Mouse (Mus musculus): ENCODE results near the gene Pdia5.

DNA sequence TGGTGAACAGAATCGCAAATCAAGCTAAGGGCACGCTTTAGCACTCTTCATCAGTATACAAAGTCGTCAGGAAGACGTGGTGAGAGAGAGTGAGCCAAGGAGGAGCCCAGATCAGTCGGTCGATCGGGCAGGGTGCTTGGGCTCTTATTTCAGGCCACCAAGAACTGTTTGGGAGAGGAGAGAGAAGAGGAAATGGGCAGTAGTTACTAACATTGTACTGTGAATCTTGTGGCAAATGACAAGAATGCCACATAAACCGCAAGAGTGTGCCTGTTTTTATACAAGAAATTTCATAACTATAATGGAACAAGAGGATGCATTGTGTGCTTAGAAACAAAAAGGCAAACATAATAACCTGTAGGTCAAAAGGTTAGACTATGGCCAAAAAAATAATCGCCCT is 110.6 kb downstream of the Pdia5 start:
- TF ChIP-seq CTCF (IDR thresholded peaks at IDR 0.05; ENCODE audit: extremely low read depth, insufficient read depth, low read length) = no peak
- TF ChIP-seq POLR2A (IDR thresholded peaks at IDR 0.05; ENCODE audit: extremely low read depth, insufficient read depth, low read length) = no peak
